Mouse (Mus musculus): ENCODE measurements around the gene Atg9a. TPM values are rescaled to one million over a fixed set of nuclear protein-coding genes. Genes with fewer than 3 reads are reported as not detected.

The Atg9a gene
- polyA plus RNA-seq, 1 experiment, result 30.4 TPM

GRCm38 (mm10) chr1:75168472-75169464, 23.2 kb downstream of the Atg9a start, which contains the start of gene Zfand2b:
Gene Zfand2b (plus strand): TSS chr1:75168646.
- DNase-seq (ENCODE audit: low spot score), result peak; percentile 95

- DNase-seq (ENCODE audit: low spot score), result no peak
Observed at GRCm38 (mm10) chr1:75168093-75168471, 23.9 kb downstream of the Atg9a start.

- no peak for DNase-seq (ENCODE audit: low spot score)
Observed at GRCm38 (mm10) chr1:75160256-75160617, 31.8 kb downstream of the Atg9a start.

- DNase-seq (ENCODE audit: low spot score), result no peak
Observed at GRCm38 (mm10) chr1:75159540-75160255, 32.3 kb downstream of the Atg9a start.

- no peak for DNase-seq (ENCODE audit: low spot score)
Observed at GRCm38 (mm10) chr1:75158990-75159389, 33.0 kb downstream of the Atg9a start.

GRCm38 (mm10) chr1:75155837-75156236, 36.2 kb downstream of the Atg9a start:
- DNase-seq (ENCODE audit: low spot score), result no peak

- no peak for DNase-seq (ENCODE audit: low spot score)
Observed at GRCm38 (mm10) chr1:75148727-75149126, 43.3 kb downstream of the Atg9a start.

- DNase-seq (ENCODE audit: low spot score), result no peak
Observed at GRCm38 (mm10) chr1:75147411-75148135, 44.4 kb downstream of the Atg9a start.

- no peak for DNase-seq (ENCODE audit: low spot score)
Observed at GRCm38 (mm10) chr1:75145589-75145988, 46.4 kb downstream of the Atg9a start.

- peak; percentile 99 for DNase-seq (ENCODE audit: low spot score)
Observed at GRCm38 (mm10) chr1:75142301-75143261, 49.4 kb downstream of the Atg9a start, which contains the start of the genes Cnppd1 and Retreg2. Gene Cnppd1 (minus strand): TSS chr1:75142711. Gene Retreg2 (plus strand): TSS chr1:75142778.

- peak; percentile 79 for DNase-seq (ENCODE audit: low spot score)
Observed at GRCm38 (mm10) chr1:75141486-75142190, 50.4 kb downstream of the Atg9a start.

- no peak for DNase-seq (ENCODE audit: low spot score)
Observed at GRCm38 (mm10) chr1:75140601-75141190, 51.3 kb downstream of the Atg9a start.

- no peak for DNase-seq (ENCODE audit: low spot score)
Observed at GRCm38 (mm10) chr1:75138448-75138847, 53.5 kb downstream of the Atg9a start.

- no peak for DNase-seq (ENCODE audit: low spot score)
Observed at GRCm38 (mm10) chr1:75136730-75137129, 55.3 kb downstream of the Atg9a start.

- no peak for DNase-seq (ENCODE audit: low spot score)
Observed at GRCm38 (mm10) chr1:75136293-75136692, 55.7 kb downstream of the Atg9a start.

GRCm38 (mm10) chr1:75133421-75134207, 58.4 kb downstream of the Atg9a start, which contains the start of gene Slc23a3:
Gene Slc23a3 (minus strand): TSS chr1:75133890.
- no peak for DNase-seq (ENCODE audit: low spot score)
